In the genomic region with DNA sequence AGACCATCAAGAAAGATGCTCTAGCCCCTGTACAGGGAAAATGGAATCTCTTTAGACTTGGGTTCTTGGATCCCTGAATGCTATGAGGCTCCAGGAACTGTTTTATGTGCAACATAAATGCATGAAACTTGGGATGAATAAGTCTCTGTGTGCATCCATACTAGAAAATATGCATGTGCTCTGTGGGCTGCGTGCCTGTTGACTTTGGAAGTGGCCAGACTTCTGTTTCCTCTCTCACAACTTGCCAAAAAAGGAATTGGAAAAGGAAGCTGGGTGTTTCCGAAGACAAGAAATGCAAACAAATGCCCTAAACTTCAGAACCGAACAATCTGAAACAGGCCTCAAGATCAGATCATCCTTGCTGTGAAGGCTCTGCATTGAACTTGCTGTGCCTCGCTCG, we compare ENCODE assay signal across 22 mouse cellular contexts. TPM values are rescaled to one million over a fixed set of nuclear protein-coding genes. Genes with fewer than 3 reads are reported as not detected.
DNase-seq lines count a peak whose midpoint lies in the region; ATAC-seq and TF ChIP-seq lines count a peak whose summit lies in the region.
"Had no signal": no experiment of that assay in that cellular context is flagged by ENCODE, and none has a peak within 500 bp of the region (broad histone marks: within the 10 kb centered on the region; RNA-seq: fewer than 3 reads in every experiment).

No protein-coding gene starts in this region.

- H3K4me1 ChIP-seq in heart, postnatal 0 days (ENCODE audit: control insufficient read depth, insufficient read depth), result no peaks in the 10 kb centered on the region
- H3K4me1 ChIP-seq in stomach, embryonic 16.5 days (ENCODE audit: control insufficient read depth, insufficient read depth, low read length), result 0 out of 2 replicates have a peak, but pooled peaks cover 7% of the 10 kb centered on the region
- H3K4me1 ChIP-seq in stomach, postnatal 0 days (replicated peaks; ENCODE audit: control insufficient read depth, insufficient read depth), result no peaks in the 10 kb centered on the region
- H3K4me1 ChIP-seq: embryonic facial prominence, embryonic 12.5 days; liver, embryonic 13.5 days had no signal

- no peak overlapping the region for H3K9ac ChIP-seq in heart, postnatal 0 days (replicated peaks; ENCODE audit: low read depth, low read length)
- no peak overlapping the region for H3K9ac ChIP-seq in stomach, embryonic 16.5 days (ENCODE audit: low read length)
- no peak overlapping the region for H3K9ac ChIP-seq in stomach, postnatal 0 days (ENCODE audit: low read length)
- H3K9ac ChIP-seq: embryonic facial prominence, embryonic 12.5 days; liver, embryonic 13.5 days; midbrain, embryonic 12.5 days had no signal

- H3K27ac ChIP-seq in heart, postnatal 0 days (ENCODE audit: low read depth), result 0 out of 2 replicates have a peak overlapping the region, but pooled peaks have one; percentile 6
- H3K27ac ChIP-seq in stomach, embryonic 16.5 days (ENCODE audit: low read length), result peak overlapping the region; percentile 4; the same call in 1 of the 2 replicates
- H3K27ac ChIP-seq in stomach, postnatal 0 days (replicated peaks), result no peak overlapping the region
- H3K27ac ChIP-seq: embryonic facial prominence, embryonic 12.5 days; forebrain, embryonic 10.5 days; gastrocnemius, adult 2 months; layer of hippocampus, adult 2 months; liver, embryonic 13.5 days; midbrain, embryonic 12.5 days had no signal

- no peaks in the 10 kb centered on the region for H3K27me3 ChIP-seq in heart, postnatal 0 days (ENCODE audit: control insufficient read depth, insufficient read depth, low read length)
- no peaks in the 10 kb centered on the region for H3K27me3 ChIP-seq in stomach, embryonic 16.5 days (ENCODE audit: control insufficient read depth, insufficient read depth, low read length)
- no peaks in the 10 kb centered on the region for H3K27me3 ChIP-seq in stomach, postnatal 0 days (ENCODE audit: control insufficient read depth, insufficient read depth, low read length)
- H3K27me3 ChIP-seq: embryonic facial prominence, embryonic 12.5 days; liver, embryonic 13.5 days; midbrain, embryonic 12.5 days had no signal

- no peak overlapping the region for H3K4me2 ChIP-seq in heart, postnatal 0 days (ENCODE audit: low read depth, low read length)
- no peak overlapping the region for H3K4me2 ChIP-seq in stomach, embryonic 16.5 days (ENCODE audit: low read depth, low read length)
- H3K4me2 ChIP-seq in stomach, postnatal 0 days (replicated peaks; ENCODE audit: low read depth), result no peak overlapping the region
- H3K4me2 ChIP-seq: embryonic facial prominence, embryonic 12.5 days; liver, embryonic 13.5 days; midbrain, embryonic 12.5 days had no signal

- H3K9me3 ChIP-seq in heart, postnatal 0 days (replicated peaks; ENCODE audit: control insufficient read depth, low read length), result no peaks in the 10 kb centered on the region
- no peaks in the 10 kb centered on the region for H3K9me3 ChIP-seq in stomach, embryonic 16.5 days (replicated peaks; ENCODE audit: control insufficient read depth, low read length)
- no peaks in the 10 kb centered on the region for H3K9me3 ChIP-seq in stomach, postnatal 0 days (ENCODE audit: control insufficient read depth, low read length)
- H3K9me3 ChIP-seq: embryonic facial prominence, embryonic 12.5 days; forebrain, embryonic 10.5 days; liver, embryonic 13.5 days; midbrain, embryonic 12.5 days had no signal

- ATAC-seq in heart, postnatal 0 days (ENCODE audit: insufficient read depth, low read depth), result no peak
- no peak for ATAC-seq in stomach, embryonic 16.5 days (ENCODE audit: insufficient read depth, low FRiP score)
- no peak for ATAC-seq in stomach, postnatal 0 days (ENCODE audit: low FRiP score, low TSS enrichment)
- ATAC-seq: hindbrain, embryonic 16.5 days had no signal

- no peaks in the 10 kb centered on the region for H3K36me3 ChIP-seq in heart, postnatal 0 days (replicated peaks; ENCODE audit: control insufficient read depth, insufficient read depth, low read length)
- no peaks in the 10 kb centered on the region for H3K36me3 ChIP-seq in stomach, embryonic 16.5 days (ENCODE audit: control insufficient read depth, insufficient read depth, low read length)
- H3K36me3 ChIP-seq in stomach, postnatal 0 days (ENCODE audit: control insufficient read depth, insufficient read depth, low read length), result no peaks in the 10 kb centered on the region
- H3K36me3 ChIP-seq: embryonic facial prominence, embryonic 12.5 days; forebrain, embryonic 10.5 days; liver, embryonic 13.5 days; midbrain, embryonic 12.5 days had no signal

- no peak for TF ChIP-seq CTCF in heart, postnatal 0 days (IDR thresholded peaks at IDR 0.05; ENCODE audit: low read depth)
- TF ChIP-seq CTCF in stomach, postnatal 0 days (IDR thresholded peaks at IDR 0.05; ENCODE audit: low read depth), result no peak

- H3K4me3 ChIP-seq in heart, postnatal 0 days (ENCODE audit: low read depth, low read length), result no peak overlapping the region
- H3K4me3 ChIP-seq in stomach, embryonic 16.5 days (replicated peaks; ENCODE audit: low read length), result no peak overlapping the region
- H3K4me3 ChIP-seq in stomach, postnatal 0 days (ENCODE audit: low read depth, low read length), result no peak overlapping the region
- H3K4me3 ChIP-seq: embryonic facial prominence, embryonic 12.5 days; forebrain, embryonic 10.5 days; gastrocnemius, adult 2 months; layer of hippocampus, adult 2 months; liver, embryonic 13.5 days; midbrain, embryonic 12.5 days had no signal

- intact Hi-C loops in heart, postnatal 14 days (cut with DNase I), result no loop called here

- no peak for TF ChIP-seq EP300 in heart, postnatal 0 days (IDR thresholded peaks at IDR 0.05; ENCODE audit: low read depth)
- no peak for TF ChIP-seq EP300 in stomach, postnatal 0 days (optimal IDR thresholded peaks at IDR 0.05)

- WGBS in heart, postnatal 0 days, result 54% methylated on average over 5 of the region's 5 CpGs
- 48% methylated on average over 5 of the region's 5 CpGs for WGBS in stomach, embryonic 16.5 days
- WGBS in stomach, postnatal 0 days, result 35% methylated on average over 5 of the region's 5 CpGs

- peak; percentile 41 for DNase-seq in heart, postnatal 0 days (ENCODE audit: low spot score)
- DNase-seq in heart, postnatal 14 days, result no peak
- DNase-seq in kidney, postnatal 10 days, result peak; percentile 39
- DNase-seq in kidney, adult 18-20 months, result no peak
- no peak for DNase-seq in stomach, postnatal 0 days (ENCODE audit: low spot score)
- DNase-seq in cerebellum, adult 9-10 months, result no peak
- DNase-seq: adrenal gland, adult 8-10 months; cerebellum, adult 9-11 months; gastrocnemius, adult 2 months; heart, postnatal 36 days; kidney, adult 2 months; layer of hippocampus, postnatal 36 days; liver, embryonic 13.5 days; lung, postnatal 10 days; retina, postnatal 1 day; thymus, postnatal 14 days had no signal

RNA-seq across cellular contexts. Expression of a gene that starts 41.2 kb away (rescaled TPM):
- 13.9 and 16.8 TPM in 2 replicates for total RNA-seq in heart, postnatal 0 days (2014; rRNA removed; ENCODE audit: low replicate concordance)
- 13.1 and 15.2 TPM in 2 replicates for polyA plus RNA-seq in heart, postnatal 0 days (2015; fragmentation: Nextera tagmentation; extraction: Ambion mirVana)
- 10 to 100 TPM; 18.3 to 22.6 TPM for total RNA-seq in heart, postnatal 14 days (2021)
- 37.3 and 47.2 TPM in 2 replicates for polyA plus RNA-seq in stomach, embryonic 16.5 days (2015; fragmentation: Nextera tagmentation; extraction: Ambion mirVana)
- 19.6 and 22.2 TPM in 2 replicates for polyA plus RNA-seq in stomach, postnatal 0 days (2015; fragmentation: Nextera tagmentation; extraction: Ambion mirVana)

Comparison
In these comparisons a context has a peak if more than half of its experiments do, and no peak if none do; other contexts are left out.
1. DNase-seq: peak in heart, postnatal 0 days (single experiment) and kidney, postnatal 10 days (single experiment); none in heart, postnatal 14 days (0 of 2), kidney, adult 18-20 months (single experiment), stomach, postnatal 0 days (single experiment) and cerebellum, adult 9-10 months (single experiment).